Mouse (Mus musculus) pancreas, adult 10 weeks (tissue): ENCODE measurements around the gene Krtap1-5. TPM values are rescaled to one million over a fixed set of nuclear protein-coding genes. Genes with fewer than 3 reads are reported as not detected.

Source experiments
- polyA plus RNA-seq: library from polyadenylated mRNA; stranded (reverse); fragments of 350-450 nt; fragmentation: Illumina TruSeq; extraction: RNeasy Lipid Tissue Mini Kit (QIAGEN cat#74804); gene quantifications from one replicate; pipeline ENCODE4 v1.2.3, GENCODE M21; 2015; ENCODE audit warnings: low read depth, low replicate concordance; ENCODE audit not compliant: insufficient read depth

Gene Krtap1-5
- polyA plus RNA-seq: not detected

GRCm38 (mm10) chr11:99580636-99581035 is at the start of gene Krtap1-5:
Gene Krtap1-5, minus strand, starts transcription at chr11:99581016.

GRCm38 (mm10) chr11:99628138-99628537 is 47.3 kb upstream of the Krtap1-5 start, which contains the start of gene Krtap4-1:
Gene Krtap4-1, minus strand, starts transcription at chr11:99628238.

GRCm38 (mm10) chr11:99620335-99620734 is 39.5 kb upstream of the Krtap1-5 start, which contains the start of gene Gm11562:
Gene Gm11562, minus strand, starts transcription at chr11:99620435.

DNA sequence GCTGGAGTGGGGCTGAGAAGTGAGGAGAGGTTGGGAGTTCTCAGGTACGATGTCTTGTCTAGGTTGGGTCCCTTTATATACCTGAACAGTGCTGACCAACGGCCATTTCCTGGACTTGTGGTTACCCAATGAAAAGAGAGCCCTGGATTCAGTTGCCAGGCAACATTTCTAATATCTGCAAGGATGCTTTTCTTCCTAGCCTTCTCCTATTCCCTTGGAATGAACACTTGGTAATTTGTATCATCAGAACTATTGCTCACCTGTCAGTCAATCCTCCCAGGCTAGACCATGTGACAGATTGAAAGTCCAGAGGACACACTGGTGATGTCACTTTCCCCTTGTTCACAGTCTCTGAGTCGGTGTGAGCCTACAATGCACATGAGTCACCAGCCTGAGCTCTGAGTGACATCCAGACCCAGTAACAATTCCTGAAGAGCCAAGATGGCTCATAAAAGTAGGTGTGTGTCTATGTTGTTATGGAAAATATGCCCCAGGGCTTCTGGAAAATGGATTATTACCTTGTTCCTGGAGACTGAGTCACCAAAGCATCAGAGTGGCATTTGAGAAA is 34.1 kb upstream of the Krtap1-5 start, which contains the start of gene Krtap2-4:
Gene Krtap2-4, minus strand, starts transcription at position 51 of the 568 bp plus-strand sequence.

DNA sequence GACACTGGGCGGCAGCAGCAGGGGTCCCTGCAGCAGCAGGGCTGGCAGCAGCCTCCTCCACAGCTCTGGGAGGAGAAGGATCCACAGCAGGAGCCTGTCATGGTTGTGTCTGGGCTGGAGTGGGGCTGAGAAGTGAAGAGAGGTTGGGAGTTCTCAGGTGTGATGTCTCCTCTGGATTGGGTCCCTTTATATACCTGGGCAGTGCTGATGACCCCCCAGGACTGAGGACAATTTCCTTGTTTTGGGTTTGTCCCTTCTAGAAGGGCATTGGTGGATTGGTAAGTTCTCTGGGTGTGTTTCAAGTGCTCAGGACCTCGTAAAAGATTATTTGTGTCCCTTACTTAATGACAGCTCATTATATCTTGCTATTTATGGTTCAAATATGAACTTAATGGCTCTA is 29.3 kb upstream of the Krtap1-5 start, which contains the start of gene Gm11937:
Gene Gm11937, minus strand, starts transcription at position 101 of the 400 bp plus-strand sequence.

GRCm38 (mm10) chr11:99603208-99603607 is 22.4 kb upstream of the Krtap1-5 start, which contains the start of gene Gm11938:
Gene Gm11938, minus strand, starts transcription at chr11:99603308.

DNA sequence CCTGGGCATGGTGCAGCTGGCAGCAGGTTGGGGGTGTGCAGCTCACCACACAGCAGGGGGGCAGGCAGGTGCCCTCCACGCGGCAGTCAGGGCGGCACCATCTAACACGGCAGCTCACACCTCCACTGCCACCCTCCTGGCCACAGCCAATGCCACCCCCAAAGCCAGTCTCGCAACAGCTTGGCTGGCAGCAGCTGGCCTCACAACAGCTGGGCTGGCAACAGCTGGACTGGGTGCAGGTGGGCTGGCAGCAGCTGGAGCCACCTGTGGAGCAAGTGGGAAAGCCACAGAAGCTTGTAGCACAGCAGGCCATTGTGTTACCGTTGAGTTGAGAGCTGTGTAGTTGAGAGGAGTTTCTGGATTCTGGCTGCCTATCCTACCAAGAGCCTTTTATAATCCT is 16.9 kb upstream of the Krtap1-5 start, which contains the start of gene Krtap9-3:
Gene Krtap9-3, minus strand, starts transcription at position 364 of the 400 bp plus-strand sequence.

GRCm38 (mm10) chr11:99590981-99591380 is 10.2 kb upstream of the Krtap1-5 start, which contains the start of gene Krtap1-3:
Gene Krtap1-3, minus strand, starts transcription at chr11:99591339.

DNA sequence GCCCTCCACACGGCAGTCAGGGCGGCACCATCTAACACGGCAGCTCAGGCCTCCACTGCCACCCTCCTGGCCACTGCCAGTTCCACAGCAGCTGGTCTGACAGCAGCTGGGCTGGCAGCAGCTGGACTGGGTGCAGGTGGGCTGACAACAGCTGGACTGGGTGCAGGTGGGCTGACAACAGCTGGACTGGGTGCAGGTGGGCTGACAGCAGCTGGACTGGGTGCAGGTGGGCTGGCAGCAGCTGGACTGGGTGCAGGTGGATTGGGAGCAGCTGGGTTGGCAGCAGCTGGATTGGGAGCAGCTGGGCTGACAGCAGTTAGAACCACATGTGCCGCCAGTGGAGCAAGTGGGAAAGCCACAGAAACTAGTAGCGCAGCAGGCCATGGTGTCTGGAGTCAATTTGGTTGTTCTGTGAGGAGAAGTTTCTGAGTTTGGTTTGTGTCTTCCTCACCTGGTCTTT is 2.5 kb upstream of the Krtap1-5 start, which contains the start of gene Krtap1-4:
Gene Krtap1-4, minus strand, starts transcription at position 410 of the 460 bp plus-strand sequence.

GRCm38 (mm10) chr11:99566530-99566929 is 14.3 kb downstream of the Krtap1-5 start, which contains the start of gene Krtap3-1:
Gene Krtap3-1, minus strand, starts transcription at chr11:99566630.

DNA sequence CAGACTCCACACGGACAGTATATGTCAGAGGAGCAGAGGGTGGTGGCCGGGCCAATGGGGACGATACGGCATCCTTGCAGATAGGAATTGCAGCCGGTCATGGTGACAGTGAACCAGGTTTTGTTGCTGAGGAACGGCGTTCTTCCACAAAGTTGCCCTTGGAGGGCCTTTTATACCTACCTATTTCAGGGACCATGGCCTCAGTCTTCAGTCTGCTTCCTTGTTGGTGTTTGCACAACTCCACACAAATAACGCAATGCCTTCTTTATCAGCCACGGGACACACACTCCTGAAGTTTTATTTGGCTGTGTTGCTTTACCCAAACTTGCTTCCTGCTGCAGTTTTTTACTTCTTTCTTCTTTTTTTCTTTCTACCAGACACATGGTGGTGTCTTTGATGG is 21.4 kb downstream of the Krtap1-5 start, which contains the start of gene Gm11939:
Gene Gm11939, minus strand, starts transcription at position 101 of the 400 bp plus-strand sequence.

GRCm38 (mm10) chr11:99556753-99557152 is 24.1 kb downstream of the Krtap1-5 start, which contains the start of gene Krtap3-2:
Gene Krtap3-2, minus strand, starts transcription at chr11:99556853.

GRCm38 (mm10) chr11:99550765-99551164 is 30.1 kb downstream of the Krtap1-5 start, which contains the start of gene Krtap3-3:
Gene Krtap3-3, minus strand, starts transcription at chr11:99550865.

Other genes with a start within 250 kb of the Krtap1-5 start
- not detected for gene Krt26, start 243.1 kb downstream of the Krtap1-5 start, polyA plus RNA-seq
- not detected for gene Krt27, start 229.9 kb downstream of the Krtap1-5 start, polyA plus RNA-seq
- gene Krt28, start 206.1 kb downstream of the Krtap1-5 start, polyA plus RNA-seq: not detected
- gene Krt10, start 191.7 kb downstream of the Krtap1-5 start, polyA plus RNA-seq: 3.7 TPM
- not detected for gene Krt12, start 158.8 kb downstream of the Krtap1-5 start, polyA plus RNA-seq
- gene Krt20, start 142.9 kb downstream of the Krtap1-5 start, polyA plus RNA-seq: not detected
- 2.0 TPM for gene Krt23, start 87.9 kb downstream of the Krtap1-5 start, polyA plus RNA-seq
- gene Krt39, start 59.7 kb downstream of the Krtap1-5 start, polyA plus RNA-seq: not detected
- gene Krt40, start 37.9 kb downstream of the Krtap1-5 start, polyA plus RNA-seq: not detected
- not detected for gene Krtap3-3, start 30.2 kb downstream of the Krtap1-5 start, polyA plus RNA-seq
- gene Krtap3-2, start 24.2 kb downstream of the Krtap1-5 start, polyA plus RNA-seq: not detected
- not detected for gene Gm11939, start 21.6 kb downstream of the Krtap1-5 start, polyA plus RNA-seq
- not detected for gene Krtap3-1, start 14.4 kb downstream of the Krtap1-5 start, polyA plus RNA-seq
- gene Krtap1-4, start 2.6 kb upstream of the Krtap1-5 start, polyA plus RNA-seq: not detected
- gene Krtap1-3, start 10.3 kb upstream of the Krtap1-5 start, polyA plus RNA-seq: not detected
- gene Krtap9-3, start 17.1 kb upstream of the Krtap1-5 start, polyA plus RNA-seq: not detected
- gene Gm11938, start 22.3 kb upstream of the Krtap1-5 start, polyA plus RNA-seq: not detected
- gene Gm11937, start 29.2 kb upstream of the Krtap1-5 start, polyA plus RNA-seq: not detected
- gene Krtap2-4, start 33.8 kb upstream of the Krtap1-5 start, polyA plus RNA-seq: not detected
- gene Gm11562, start 39.4 kb upstream of the Krtap1-5 start, polyA plus RNA-seq: not detected
- gene Krtap4-1, start 47.2 kb upstream of the Krtap1-5 start, polyA plus RNA-seq: not detected
- gene Krtap4-2, start 54.1 kb upstream of the Krtap1-5 start, polyA plus RNA-seq: not detected
- not detected for gene Krtap4-7, start 63.1 kb upstream of the Krtap1-5 start, polyA plus RNA-seq
- gene Gm11555, start 69.2 kb upstream of the Krtap1-5 start, polyA plus RNA-seq: not detected
- not detected for gene Gm11563, start 77.9 kb upstream of the Krtap1-5 start, polyA plus RNA-seq
- gene Krtap4-6, start 84.9 kb upstream of the Krtap1-5 start, polyA plus RNA-seq: not detected
- gene Gm14190, start 109.7 kb upstream of the Krtap1-5 start, polyA plus RNA-seq: not detected
- gene Gm14180, start 153.3 kb upstream of the Krtap1-5 start, polyA plus RNA-seq: not detected
- gene Gm11595, start 191.9 kb upstream of the Krtap1-5 start, polyA plus RNA-seq: not detected
- gene Krtap4-8, start 199.7 kb upstream of the Krtap1-5 start, polyA plus RNA-seq: not detected
- gene Krtap4-9, start 204.2 kb upstream of the Krtap1-5 start, polyA plus RNA-seq: not detected
- not detected for gene Gm11596, start 212.5 kb upstream of the Krtap1-5 start, polyA plus RNA-seq
- not detected for gene Gm11569, start 217.9 kb upstream of the Krtap1-5 start, polyA plus RNA-seq
- gene Gm11554, start 223.4 kb upstream of the Krtap1-5 start, polyA plus RNA-seq: not detected
- not detected for gene Krtap4-13, start 228.9 kb upstream of the Krtap1-5 start, polyA plus RNA-seq
- not detected for gene Gm11564, start 234.7 kb upstream of the Krtap1-5 start, polyA plus RNA-seq